Mouse (Mus musculus) liver, postnatal 0 days (tissue): ENCODE data around the gene Siae.

Experiments used
- CTCF ChIP-seq: sonication (generic); IDR thresholded peaks from 2 replicates; pipeline ENCODE4 v1.5.1; 2016; ENCODE audit warnings: antibody characterized with exemption, low read depth
- EP300 ChIP-seq: IDR thresholded peaks from 2 replicates; pipeline ENCODE4 v1.6.1; 2016; ENCODE audit warnings: antibody characterized with exemption, low read depth, mild to moderate bottlenecking

GRCm38 (mm10) chr9:37569231-37569835 lies 13.8 kb downstream of the Siae start:
- TF ChIP-seq CTCF (no peak), EP300 (peak; percentile 15; the same call in 1 of the 2 replicates)
